Mouse (Mus musculus) heart, embryonic 16.5 days (tissue): ENCODE data around the gene Casp3. TPM values are rescaled to one million over a fixed set of nuclear protein-coding genes. Genes with fewer than 3 reads are reported as not detected.
A peak's percentile ranks its signal among the peaks of the same experiment; 100 is the strongest.

ENCODE experiments used
- ATAC-seq: fragments of 200-750 bp; cut with Nextera tagmentation; replicated peaks from 2 replicates; pipeline ENCODE4 v1.8.0; 2017; ENCODE audit warnings: moderate number of reproducible peaks; ENCODE audit not compliant: insufficient read depth, low FRiP score; ENCODE audit errors: extremely low read depth
- H3K27ac ChIP-seq: fragments of 300-500 bp; sonication (generic); 2 replicates; pipeline ENCODE4 v1.5.1; 2014; ENCODE audit warnings: mild to moderate bottlenecking, low read length, control low read depth, moderate library complexity
- H3K27me3 ChIP-seq: fragments of 300-500 bp; sonication (generic); 2 replicates; pipeline ENCODE4 v1.6.1; 2014; ENCODE audit warnings: low read length, mixed read lengths; ENCODE audit not compliant: control insufficient read depth, insufficient read depth
- H3K36me3 ChIP-seq: fragments of 300-500 bp; sonication (generic); 2 replicates; pipeline ENCODE4 v1.6.1; 2014; ENCODE audit not compliant: control insufficient read depth, insufficient read depth
- H3K4me1 ChIP-seq: fragments of 300-500 bp; sonication (generic); 2 replicates; pipeline ENCODE4 v1.6.1; 2014; ENCODE audit warnings: low read length, mixed read lengths; ENCODE audit not compliant: control insufficient read depth, insufficient read depth
- H3K4me2 ChIP-seq: fragments of 300-500 bp; sonication (generic); 2 replicates; pipeline ENCODE4 v1.6.1; 2014; ENCODE audit warnings: low read depth, mild to moderate bottlenecking, control low read depth, low read length
- H3K4me3 ChIP-seq: fragments of 300-500 bp; sonication (generic); 2 replicates; pipeline ENCODE4 v1.5.1; 2014; ENCODE audit warnings: mild to moderate bottlenecking, control low read depth, low read length
- H3K9ac ChIP-seq: fragments of 300-500 bp; sonication (generic); 2 replicates; pipeline ENCODE4 v1.6.1; 2014; ENCODE audit warnings: low read length, control low read depth
- H3K9me3 ChIP-seq: fragments of 300-500 bp; sonication (generic); replicated peaks from 2 replicates; pipeline ENCODE4 v1.6.1; 2016; ENCODE audit warnings: low read length; ENCODE audit not compliant: control insufficient read depth
- WGBS: fragments of 180-500 bp; shearing (Covaris S2); extraction: QIAGEN DNeasy Blood & Tissue Kit; methylation state at CpG from one replicate; pipeline ENCODE4 v1.1.7; 2014; 5-methylcytosine and 5-hydroxymethylcytosine counted together
- polyA plus RNA-seq: library from polyadenylated mRNA; unstranded; fragments of >200 nt; fragmentation: Nextera tagmentation; extraction: Ambion mirVana; gene quantifications from 2 replicates; pipeline ENCODE4 v1.2.1, GENCODE M21; 2015

Casp3 gene
- polyA plus RNA-seq, 1 experiment from 2014 or later, result 63.5 TPM

DNA sequence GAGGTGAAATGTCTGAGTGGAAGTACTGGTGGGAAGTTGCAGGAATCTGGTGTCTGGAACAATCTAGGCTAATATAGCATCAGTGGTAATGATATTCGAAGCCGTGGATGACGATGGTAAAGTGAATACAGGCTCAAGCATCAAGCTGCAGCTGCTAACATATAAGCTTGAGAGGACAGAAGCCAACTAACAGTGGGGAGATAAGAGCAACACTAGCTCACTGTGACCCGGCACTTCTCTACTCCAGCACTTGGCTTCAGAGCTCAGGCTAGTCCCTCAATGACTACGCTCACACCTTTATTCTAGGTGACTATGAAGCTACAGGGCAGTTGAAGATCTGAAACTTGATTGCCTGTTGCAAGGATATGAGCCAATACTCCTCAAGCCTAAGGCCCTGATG lies 18.3 kb upstream of the Casp3 start:
- WGBS, result 58% methylated on average over 5 of the region's 5 CpGs

DNA sequence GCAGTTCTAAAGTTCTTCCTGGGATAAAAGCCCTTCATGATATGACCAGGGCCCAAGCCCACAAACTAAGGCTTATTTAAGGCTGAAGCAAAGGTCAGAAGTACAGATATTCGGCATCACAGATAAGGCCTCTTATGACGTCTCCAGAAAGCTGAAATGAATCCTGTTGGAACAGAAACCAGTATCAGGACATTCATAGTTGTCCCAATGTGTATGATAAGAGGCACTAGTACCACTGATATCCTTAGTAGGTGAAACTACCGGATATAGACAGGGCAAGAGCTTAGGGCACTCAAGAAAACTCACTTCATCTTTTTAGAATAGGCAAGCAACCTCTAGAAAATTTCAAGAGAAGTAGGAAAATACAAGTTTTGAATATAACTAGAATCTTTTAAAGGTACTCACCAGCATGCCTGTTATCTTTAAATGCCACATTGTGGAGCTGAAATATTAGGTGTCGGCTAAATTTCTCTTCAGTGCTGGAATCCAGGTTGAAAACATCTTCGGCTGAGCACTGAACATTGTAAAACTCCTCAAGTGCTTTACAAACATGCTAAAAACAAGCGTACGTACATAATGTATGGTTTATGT lies 17.7 kb upstream of the Casp3 start:
- no peaks in the 10 kb centered on the region for H3K9me3 ChIP-seq
- H3K4me2 ChIP-seq, result no peak overlapping the region
- no peaks in the 10 kb centered on the region for H3K27me3 ChIP-seq
- 63% methylated on average over 7 of the region's 7 CpGs for WGBS
- no peak overlapping the region for H3K27ac ChIP-seq
- ATAC-seq, result no peak
- H3K9ac ChIP-seq, result no peak overlapping the region
- H3K36me3 ChIP-seq, result 0 out of 2 replicates have a peak, but pooled peaks cover 2% of the 10 kb centered on the region
- no peak overlapping the region for H3K4me3 ChIP-seq
- H3K4me1 ChIP-seq, result peaks cover 4% of the 10 kb centered on the region; the same call in 1 of the 2 replicates

More for the DNA sequence above, 18.3 kb upstream of the Casp3 start:
- H3K36me3 ChIP-seq, result 0 out of 2 replicates have a peak, but pooled peaks cover 2% of the 10 kb centered on the region
- no peak overlapping the region for H3K9ac ChIP-seq
- no peaks in the 10 kb centered on the region for H3K9me3 ChIP-seq
- H3K27ac ChIP-seq, result no peak overlapping the region
- H3K4me1 ChIP-seq, result peaks cover 4% of the 10 kb centered on the region; the same call in 1 of the 2 replicates
- no peak overlapping the region for H3K4me3 ChIP-seq
- no peak; the same call in 1 of the 2 replicates for ATAC-seq
- H3K27me3 ChIP-seq, result no peaks in the 10 kb centered on the region
- H3K4me2 ChIP-seq, result no peak overlapping the region

GRCm38 (mm10) chr8:46600959-46601707 lies 16.0 kb upstream of the Casp3 start:
- no peak overlapping the region for H3K4me2 ChIP-seq
- H3K9ac ChIP-seq, result no peak overlapping the region
- no peak for ATAC-seq
- WGBS, result 56% methylated on average over 10 of the region's 10 CpGs
- H3K9me3 ChIP-seq, result no peaks in the 10 kb centered on the region
- H3K27me3 ChIP-seq, result no peaks in the 10 kb centered on the region
- peaks cover 4% of the 10 kb centered on the region; the same call in 1 of the 2 replicates for H3K4me1 ChIP-seq
- no peak overlapping the region for H3K4me3 ChIP-seq
- H3K36me3 ChIP-seq, result peaks cover 8% of the 10 kb centered on the region; the same call in 1 of the 2 replicates
- H3K27ac ChIP-seq, result no peak overlapping the region

DNA sequence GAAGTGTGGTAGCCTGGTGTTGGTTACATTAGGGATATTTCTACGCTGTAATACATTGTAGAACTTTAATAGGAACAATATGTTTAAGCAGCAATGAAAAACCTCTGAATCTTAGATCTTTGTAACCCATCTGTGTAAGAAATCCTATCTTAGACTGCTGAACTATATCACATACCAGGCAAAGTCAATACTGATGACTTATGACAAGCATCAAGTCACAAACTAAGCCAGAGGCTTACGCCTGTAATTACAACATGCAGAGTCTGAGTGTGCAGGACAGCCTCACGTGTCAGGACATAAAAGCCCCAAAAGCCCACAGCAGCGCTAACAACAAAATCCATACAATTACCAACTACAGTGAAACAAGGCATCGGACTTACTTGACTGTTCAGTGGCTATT lies 13.5 kb upstream of the Casp3 start:
- Histone ChIP-seq H3K4me2 (no peak overlapping the region), H3K9ac (no peak overlapping the region), H3K4me1 (peaks cover 4% of the 10 kb centered on the region; the same call in 1 of the 2 replicates), H3K36me3 (peaks cover 5% of the 10 kb centered on the region; the same call in 1 of the 2 replicates), H3K4me3 (no peak overlapping the region), H3K27ac (no peak overlapping the region), H3K9me3 (no peaks in the 10 kb centered on the region), H3K27me3 (no peaks in the 10 kb centered on the region)
- ATAC-seq, result no peak
- WGBS, result 88% methylated on average over 5 of the region's 5 CpGs

DNA sequence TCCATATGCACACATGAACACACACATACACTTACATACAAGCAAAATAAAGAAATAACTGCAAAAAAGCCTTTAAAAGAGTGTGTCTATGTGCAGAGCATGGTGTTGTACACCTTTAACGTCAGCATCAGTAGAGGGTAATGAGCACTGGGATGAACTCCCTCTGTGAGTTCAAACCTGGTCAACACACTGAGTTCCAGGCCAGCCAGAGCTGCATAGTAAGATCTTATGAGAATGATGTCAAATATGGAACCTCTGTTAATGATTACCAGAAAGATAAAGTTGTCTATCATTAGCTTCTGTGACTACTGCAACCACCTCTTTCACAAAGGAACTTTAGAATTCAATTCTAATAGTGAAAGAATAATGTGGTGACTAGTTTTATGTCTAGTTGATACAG lies 10.2 kb upstream of the Casp3 start:
- H3K4me3 ChIP-seq, result no peak overlapping the region
- no peaks in the 10 kb centered on the region for H3K9me3 ChIP-seq
- peaks cover 9% of the 10 kb centered on the region for H3K36me3 ChIP-seq
- no peaks in the 10 kb centered on the region for H3K27me3 ChIP-seq
- no peak for ATAC-seq
- H3K9ac ChIP-seq, result no peak overlapping the region
- 89% methylated on average over 1 of the region's 1 CpGs for WGBS
- H3K27ac ChIP-seq, result no peak overlapping the region
- no peaks in the 10 kb centered on the region for H3K4me1 ChIP-seq
- H3K4me2 ChIP-seq, result no peak overlapping the region

DNA sequence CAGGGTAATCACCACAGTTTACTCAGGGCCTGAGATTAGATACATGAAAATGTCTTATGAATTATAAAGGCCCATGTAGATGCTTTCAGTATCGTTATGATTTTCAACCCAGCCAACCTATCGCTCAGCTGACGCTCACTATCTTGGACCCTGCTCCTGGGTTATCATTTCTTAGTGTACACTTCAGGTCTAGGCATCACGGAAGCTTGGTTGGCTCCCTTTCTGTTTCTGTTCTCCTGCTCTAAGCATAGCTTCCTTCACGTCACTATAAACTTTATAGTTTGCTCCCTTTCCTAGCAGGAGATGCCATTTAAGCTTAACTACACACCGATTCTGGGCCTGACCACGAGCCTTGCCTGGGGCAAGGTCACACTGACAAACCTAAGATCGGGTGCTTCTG lies 5.5 kb upstream of the Casp3 start:
- H3K4me1 ChIP-seq, result peaks cover 13% of the 10 kb centered on the region
- no peak overlapping the region for H3K9ac ChIP-seq
- H3K27me3 ChIP-seq, result no peaks in the 10 kb centered on the region
- H3K4me3 ChIP-seq, result no peak overlapping the region
- 74% methylated on average over 8 of the region's 8 CpGs for WGBS
- no peak overlapping the region for H3K4me2 ChIP-seq
- H3K9me3 ChIP-seq, result no peaks in the 10 kb centered on the region
- ATAC-seq, result no peak
- H3K27ac ChIP-seq, result peak overlapping the region; percentile 45; the same call in 1 of the 2 replicates
- H3K36me3 ChIP-seq, result peaks cover 4% of the 10 kb centered on the region

DNA sequence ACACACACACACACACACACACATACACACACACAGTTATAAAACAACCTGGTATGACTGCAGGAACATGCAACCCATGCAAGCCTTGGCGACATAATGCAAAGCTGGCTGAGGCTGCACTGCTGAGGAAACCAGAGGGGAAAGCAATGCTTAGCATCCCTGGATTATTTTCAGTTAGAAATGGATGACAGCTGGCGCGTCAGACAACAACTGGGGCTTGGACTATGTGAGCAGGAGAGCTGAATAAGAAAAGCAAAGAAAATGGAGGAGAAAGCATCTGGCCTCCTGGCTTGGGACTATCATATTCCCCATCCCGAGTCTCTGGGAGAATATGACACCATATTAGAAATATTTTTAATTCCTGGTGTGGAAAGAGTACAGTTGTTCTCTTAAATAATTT lies 4.2 kb upstream of the Casp3 start:
- ATAC-seq, result no peak
- WGBS, result 70% methylated on average over 4 of the region's 4 CpGs
- Histone ChIP-seq H3K4me3 (no peak overlapping the region), H3K9me3 (no peaks in the 10 kb centered on the region), H3K9ac (no peak overlapping the region), H3K27ac (no peak overlapping the region; the same call in 1 of the 2 replicates), H3K36me3 (peaks cover 4% of the 10 kb centered on the region), H3K27me3 (no peaks in the 10 kb centered on the region), H3K4me1 (peaks cover 13% of the 10 kb centered on the region), H3K4me2 (no peak overlapping the region)

GRCm38 (mm10) chr8:46613377-46613776 lies 3.7 kb upstream of the Casp3 start:
- Histone ChIP-seq H3K9ac (no peak overlapping the region), H3K4me1 (peaks cover 13% of the 10 kb centered on the region), H3K9me3 (no peaks in the 10 kb centered on the region), H3K27ac (0 out of 2 replicates have a peak overlapping the region, but pooled peaks have one; percentile 48), H3K4me3 (no peak overlapping the region), H3K27me3 (no peaks in the 10 kb centered on the region), H3K36me3 (peaks cover 4% of the 10 kb centered on the region), H3K4me2 (no peak overlapping the region)
- no peak for ATAC-seq
- 62% methylated on average over 4 of the region's 4 CpGs for WGBS

GRCm38 (mm10) chr8:46615936-46616335 lies 1.2 kb upstream of the Casp3 start:
- WGBS, result 64% methylated on average over 8 of the region's 8 CpGs
- H3K4me2 ChIP-seq, result peak overlapping the region; percentile 97
- H3K36me3 ChIP-seq, result no peaks in the 10 kb centered on the region
- no peak for ATAC-seq
- no peak overlapping the region for H3K9ac ChIP-seq
- H3K27ac ChIP-seq, result peak overlapping the region; percentile 85
- no peaks in the 10 kb centered on the region for H3K9me3 ChIP-seq
- no peak overlapping the region for H3K4me3 ChIP-seq
- H3K4me1 ChIP-seq, result peaks cover 27% of the 10 kb centered on the region
- H3K27me3 ChIP-seq, result no peaks in the 10 kb centered on the region
